Mouse (Mus musculus): ENCODE data around the gene Olfr1120. TPM values are rescaled to one million over a fixed set of nuclear protein-coding genes. Genes with fewer than 3 reads are reported as not detected.

The Olfr1120 gene
- polyA plus RNA-seq, 1 experiment from 2014 or later: not detected

Other genes starting within 250 kb of the Olfr1120 start
- gene Olfr259, start 240.2 kb upstream of the Olfr1120 start, polyA plus RNA-seq (2015; fragmentation: Nextera tagmentation; extraction: Ambion mirVana): not detected in 2 replicates
- gene Olfr1110, start 214.5 kb upstream of the Olfr1120 start, polyA plus RNA-seq (2015; fragmentation: Nextera tagmentation; extraction: Ambion mirVana): not detected in 2 replicates
- not detected in 2 replicates for gene Olfr1111, start 202.2 kb upstream of the Olfr1120 start, polyA plus RNA-seq (2015; fragmentation: Nextera tagmentation; extraction: Ambion mirVana)
- gene Olfr1112, start 167.0 kb upstream of the Olfr1120 start, polyA plus RNA-seq (2015; fragmentation: Nextera tagmentation; extraction: Ambion mirVana): not detected in 2 replicates
- gene Olfr1113, start 145.8 kb upstream of the Olfr1120 start, polyA plus RNA-seq (2015; fragmentation: Nextera tagmentation; extraction: Ambion mirVana): not detected in 2 replicates
- not detected in 2 replicates for gene Olfr1115, start 106.8 kb upstream of the Olfr1120 start, polyA plus RNA-seq (2015; fragmentation: Nextera tagmentation; extraction: Ambion mirVana)
- gene Olfr1116, start 87.3 kb upstream of the Olfr1120 start, polyA plus RNA-seq (2015; fragmentation: Nextera tagmentation; extraction: Ambion mirVana): not detected in 2 replicates
- not detected in 2 replicates for gene Olfr1118, start 47.2 kb upstream of the Olfr1120 start, polyA plus RNA-seq (2015; fragmentation: Nextera tagmentation; extraction: Ambion mirVana)
- gene Olfr1121, start 15.1 kb downstream of the Olfr1120 start, polyA plus RNA-seq (2015; fragmentation: Nextera tagmentation; extraction: Ambion mirVana): not detected in 2 replicates
- not detected in 2 replicates for gene Olfr1122, start 31.0 kb downstream of the Olfr1120 start, polyA plus RNA-seq (2015; fragmentation: Nextera tagmentation; extraction: Ambion mirVana)
- gene Olfr1123, start 61.8 kb downstream of the Olfr1120 start, polyA plus RNA-seq (2015; fragmentation: Nextera tagmentation; extraction: Ambion mirVana): not detected in 2 replicates
- 0.05 TPM in 1 of 2 replicates, not detected in the other for gene Olfr1124, start 75.5 kb downstream of the Olfr1120 start, polyA plus RNA-seq (2015; fragmentation: Nextera tagmentation; extraction: Ambion mirVana)
- not detected in 2 replicates for gene Olfr1126, start 99.1 kb downstream of the Olfr1120 start, polyA plus RNA-seq (2015; fragmentation: Nextera tagmentation; extraction: Ambion mirVana)
- gene Pramel7, start 142.3 kb downstream of the Olfr1120 start, polyA plus RNA-seq (2015; fragmentation: Nextera tagmentation; extraction: Ambion mirVana): not detected in 2 replicates
- gene Pramel6, start 151.8 kb downstream of the Olfr1120 start, polyA plus RNA-seq (2015; fragmentation: Nextera tagmentation; extraction: Ambion mirVana): not detected in 2 replicates
- not detected in 2 replicates for gene Olfr153, start 177.0 kb downstream of the Olfr1120 start, polyA plus RNA-seq (2015; fragmentation: Nextera tagmentation; extraction: Ambion mirVana)
- gene Olfr1128, start 190.7 kb downstream of the Olfr1120 start, polyA plus RNA-seq (2015; fragmentation: Nextera tagmentation; extraction: Ambion mirVana): not detected in 2 replicates
- not detected in 2 replicates for gene Olfr1129, start 219.1 kb downstream of the Olfr1120 start, polyA plus RNA-seq (2015; fragmentation: Nextera tagmentation; extraction: Ambion mirVana)